Mouse (Mus musculus): ENCODE data around the gene Coq5. TPM values are rescaled to one million over a fixed set of nuclear protein-coding genes. Genes with fewer than 3 reads are reported as not detected.

Gene Coq5
- polyA plus RNA-seq, 1 experiment from 2014 or later, result 38.1 TPM

DNA sequence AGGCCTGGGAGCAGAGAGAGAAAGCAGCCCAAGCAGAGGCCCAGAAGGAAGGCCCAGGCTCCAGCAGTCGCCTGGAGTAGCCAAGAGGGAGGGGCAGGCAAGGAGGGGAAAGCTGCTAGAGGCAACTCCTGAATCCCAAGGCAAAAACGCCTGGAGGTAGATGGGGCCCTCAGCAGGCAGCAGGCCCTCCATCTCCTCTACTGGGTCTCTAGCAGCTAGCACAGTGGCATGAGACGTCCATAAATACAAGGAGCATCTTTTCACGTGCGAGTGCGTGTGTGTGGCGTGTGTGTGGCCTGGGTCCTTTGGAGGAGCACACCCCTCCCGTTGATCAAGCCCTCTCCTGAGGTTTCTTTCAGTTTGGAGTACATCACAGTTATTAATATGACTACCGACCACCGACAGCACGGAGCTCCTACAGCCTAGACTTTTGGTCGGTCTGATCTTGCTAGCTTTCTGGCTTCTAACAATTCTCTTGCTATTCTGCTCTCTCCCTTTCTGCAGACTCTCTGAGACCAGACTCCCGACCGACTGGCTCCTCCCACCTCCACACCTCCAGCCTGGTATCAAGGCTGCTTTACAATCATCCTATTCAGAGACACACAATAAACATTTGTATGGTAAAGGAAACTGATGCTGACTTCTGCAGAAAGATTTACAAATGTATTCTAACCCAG, 37.6 kb downstream of the Coq5 start:
- 0 out of 2 replicates have a peak overlapping the region, but pooled peaks have one; percentile 33 for H3K9ac ChIP-seq
- no peaks in the 10 kb centered on the region for H3K27me3 ChIP-seq
- no peaks in the 10 kb centered on the region for H3K9me3 ChIP-seq (replicated peaks)
- no peaks in the 10 kb centered on the region for H3K36me3 ChIP-seq
- H3K27ac ChIP-seq, result peak overlapping the region; percentile 64
- H3K4me2 ChIP-seq, result peak overlapping the region; percentile 4; the same call in 1 of the 2 replicates
- H3K4me1 ChIP-seq (replicated peaks), result peaks cover 61% of the 10 kb centered on the region
- no peak for ATAC-seq (ENCODE audit: low read depth)
- 31% methylated on average over 14 of the region's 14 CpGs for WGBS (ENCODE audit: insufficient replicate concordance)
- no peak for DNase-seq
- no peak overlapping the region for H3K4me3 ChIP-seq (replicated peaks)

DNA sequence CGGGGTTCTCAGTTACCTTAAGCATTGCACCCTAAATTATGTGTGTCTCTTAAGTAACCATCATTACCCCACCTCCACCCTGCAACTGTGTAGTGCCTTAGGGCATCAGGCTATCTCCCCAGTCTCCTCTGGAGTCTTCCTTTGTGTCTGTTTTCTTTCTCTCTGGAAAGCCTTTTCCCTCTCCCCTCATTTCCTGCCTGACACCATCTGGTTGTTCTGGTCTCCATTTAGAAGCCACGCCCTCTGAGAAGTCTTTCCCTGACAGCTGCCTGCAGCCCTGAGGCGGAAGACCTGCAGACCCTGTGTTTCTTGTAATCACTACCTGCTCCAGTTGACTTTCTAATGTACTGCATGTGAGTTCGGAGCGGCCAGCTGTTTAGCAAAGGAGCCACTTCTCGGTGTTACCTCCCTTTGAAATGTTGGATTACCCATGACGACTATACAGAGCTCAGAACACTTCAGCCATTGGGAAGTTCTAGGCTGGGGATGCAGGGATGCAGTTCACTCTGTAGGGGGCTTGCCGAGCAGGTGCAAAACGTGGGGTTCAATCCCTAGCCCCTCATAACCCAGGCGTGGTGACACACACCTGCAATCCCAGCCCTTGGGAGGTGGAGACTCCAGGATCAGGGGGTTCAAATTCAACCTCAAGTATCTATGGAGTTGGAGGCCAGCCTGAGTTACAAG, 38.3 kb downstream of the Coq5 start:
- Histone ChIP-seq H3K27me3 (no peaks in the 10 kb centered on the region), H3K36me3 (no peaks in the 10 kb centered on the region), H3K9ac (peak overlapping the region; percentile 33; the same call in 1 of the 2 replicates), H3K4me2 (peak overlapping the region; percentile 4), H3K4me1 (replicated peaks) (peaks cover 54% of the 10 kb centered on the region), H3K9me3 (replicated peaks) (no peaks in the 10 kb centered on the region), H3K27ac (peak overlapping the region; percentile 64), H3K4me3 (replicated peaks) (no peak overlapping the region)
- 17% methylated on average over 10 of the region's 10 CpGs for WGBS (ENCODE audit: insufficient replicate concordance)
- ATAC-seq (ENCODE audit: low read depth), result no peak
- no peak for DNase-seq

DNA sequence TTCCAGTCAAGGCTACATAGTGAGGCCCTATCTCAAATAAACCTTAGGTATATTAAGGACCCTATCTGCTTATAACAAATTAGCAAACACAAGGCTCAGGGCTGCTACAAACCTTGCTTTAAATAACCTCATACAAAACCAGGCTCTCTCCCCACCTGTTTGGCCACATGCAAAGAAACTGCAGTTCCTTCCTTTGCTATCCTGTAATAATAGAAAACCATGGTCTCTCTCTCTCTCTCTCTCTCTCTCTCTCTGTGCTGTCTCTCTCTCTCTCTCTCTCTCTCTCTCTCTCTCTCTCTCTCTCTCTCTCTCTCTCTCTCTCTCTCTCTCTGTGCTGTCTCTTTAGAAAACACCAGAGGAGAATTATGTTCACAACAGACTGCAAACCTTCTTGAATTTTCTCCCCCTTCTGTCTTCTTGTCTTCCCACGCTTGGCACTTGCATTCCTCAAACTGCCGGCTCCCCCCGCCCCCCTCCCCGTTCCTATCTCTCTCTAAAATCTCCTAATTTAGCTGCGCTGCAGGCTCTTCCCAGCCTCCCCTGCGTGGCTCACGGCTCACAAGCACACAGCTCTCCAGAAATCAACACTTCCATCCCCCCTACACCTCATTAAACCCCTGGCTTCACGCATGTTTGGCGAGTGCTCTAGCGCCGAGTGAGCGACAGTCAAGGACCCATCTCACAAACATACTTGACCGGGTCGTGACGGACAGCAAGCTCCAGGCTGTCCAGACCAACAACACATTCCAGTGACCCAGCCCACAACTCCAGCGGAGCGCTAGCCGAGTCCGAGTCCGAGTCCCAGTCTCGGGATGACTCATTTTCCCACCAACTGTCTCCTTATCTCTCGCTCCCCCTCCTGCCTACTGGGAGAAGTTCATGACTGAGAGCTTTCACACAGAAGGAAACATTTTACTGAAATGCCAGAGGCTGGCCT, 39.8 kb downstream of the Coq5 start:
- peak overlapping the region; percentile 56 for H3K4me3 ChIP-seq (replicated peaks)
- no peaks in the 10 kb centered on the region for H3K27me3 ChIP-seq
- H3K9ac ChIP-seq, result peak overlapping the region; percentile 76
- H3K27ac ChIP-seq, result peak overlapping the region; percentile 75
- peak; percentile 59 for DNase-seq
- H3K4me2 ChIP-seq, result peak overlapping the region; percentile 84
- no peaks in the 10 kb centered on the region for H3K36me3 ChIP-seq
- H3K9me3 ChIP-seq (replicated peaks), result no peaks in the 10 kb centered on the region
- ATAC-seq (ENCODE audit: low read depth), result peak; percentile 74
- peaks cover 39% of the 10 kb centered on the region for H3K4me1 ChIP-seq (replicated peaks)
- WGBS (ENCODE audit: insufficient replicate concordance), result under 1% methylated on average over 22 of the region's 22 CpGs

DNA sequence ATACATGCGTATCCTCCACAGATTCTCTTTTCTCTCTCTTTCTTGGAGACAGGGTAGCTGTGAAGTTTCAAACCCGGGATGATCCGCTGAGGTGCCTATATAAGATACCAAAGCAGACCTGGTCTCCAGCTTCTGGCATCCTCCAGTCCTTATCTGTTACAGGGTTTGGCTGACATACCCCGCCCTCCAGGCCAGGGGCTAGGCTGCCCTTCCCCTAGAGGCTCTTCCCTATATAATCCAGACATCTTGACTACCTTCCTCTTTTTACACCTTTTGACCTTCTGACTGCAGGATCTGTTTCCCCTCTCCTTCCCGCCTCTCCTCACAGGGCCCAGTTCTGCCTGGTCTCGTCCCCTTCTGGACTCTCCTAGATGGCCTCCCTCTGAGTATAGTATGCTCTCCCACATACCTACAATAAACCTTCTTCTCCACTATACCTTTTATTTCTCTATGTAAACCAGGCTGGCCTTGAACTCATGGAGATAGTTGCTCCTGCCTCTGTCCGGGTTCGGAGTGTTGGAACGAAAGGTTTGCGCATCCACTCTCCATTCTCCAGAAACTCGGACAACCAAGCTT, 46.9 kb downstream of the Coq5 start:
- Histone ChIP-seq H3K36me3 (peaks cover 22% of the 10 kb centered on the region), H3K9ac (peak overlapping the region; percentile 99), H3K27me3 (no peaks in the 10 kb centered on the region), H3K4me1 (replicated peaks) (peaks cover 53% of the 10 kb centered on the region), H3K4me3 (replicated peaks) (peak overlapping the region; percentile 96), H3K4me2 (peak overlapping the region; percentile 86), H3K9me3 (replicated peaks) (no peaks in the 10 kb centered on the region), H3K27ac (peak overlapping the region; percentile 95)
- ATAC-seq (ENCODE audit: low read depth) (peak; percentile 85), DNase-seq (peak; percentile 68)
- WGBS (ENCODE audit: insufficient replicate concordance), result 9% methylated on average over 11 of the region's 11 CpGs

DNA sequence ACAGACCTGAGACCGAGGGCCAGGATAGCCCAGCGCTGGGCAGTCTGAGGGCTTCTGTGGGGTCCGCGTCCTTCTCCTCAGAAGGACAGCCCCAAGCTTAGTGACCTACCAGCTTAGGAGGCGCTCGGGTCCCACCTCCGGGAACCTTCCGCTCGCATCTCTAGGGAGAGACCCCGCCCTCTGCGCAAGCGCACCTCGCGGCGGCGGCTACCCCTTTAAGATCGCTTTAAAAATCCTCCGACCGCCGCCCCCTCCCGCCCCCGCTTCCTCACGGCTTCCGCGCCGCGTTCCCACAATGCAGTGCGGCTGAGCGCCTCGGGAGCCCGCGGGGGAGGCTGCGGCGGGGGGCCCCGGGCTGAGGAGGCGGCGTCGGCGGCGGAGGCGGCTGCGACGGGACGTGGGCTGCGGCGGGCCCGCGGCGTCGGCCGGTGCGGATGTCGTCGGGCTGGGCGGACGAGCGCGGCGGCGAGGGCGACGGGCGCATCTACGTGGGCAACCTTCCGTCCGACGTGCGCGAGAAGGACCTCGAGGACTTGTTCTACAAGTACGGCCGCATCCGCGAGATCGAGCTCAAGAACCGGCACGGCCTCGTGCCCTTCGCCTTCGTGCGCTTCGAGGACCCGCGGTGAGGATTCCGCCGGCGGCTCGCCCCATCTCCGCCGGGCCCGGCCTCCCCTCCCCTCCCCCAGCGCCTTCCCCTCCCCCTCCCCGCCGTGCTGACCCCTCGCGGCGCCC, 47.6 kb downstream of the Coq5 start, which contains the start of gene Srsf9:
Gene Srsf9, plus strand, starts transcription at position 303 of the 735 bp plus-strand sequence.
- H3K4me3 ChIP-seq (replicated peaks), result peak within 1 kb of the TSS; percentile 96
- no peaks in the 10 kb centered on the region for H3K9me3 ChIP-seq (replicated peaks)
- H3K27ac ChIP-seq, result peak within 1 kb of the TSS; percentile 95
- peak; percentile 91 for DNase-seq
- peak within 1 kb of the TSS; percentile 86 for H3K4me2 ChIP-seq
- peaks cover 29% of the 10 kb centered on the region for H3K36me3 ChIP-seq
- peaks cover 60% of the 10 kb centered on the region for H3K4me1 ChIP-seq (replicated peaks)
- H3K27me3 ChIP-seq, result no peaks in the 10 kb centered on the region
- ATAC-seq (ENCODE audit: low read depth), result peak; percentile 88
- H3K9ac ChIP-seq, result peak within 1 kb of the TSS; percentile 99
- under 1% methylated on average over 88 of the region's 97 CpGs for WGBS (ENCODE audit: insufficient replicate concordance)

DNA sequence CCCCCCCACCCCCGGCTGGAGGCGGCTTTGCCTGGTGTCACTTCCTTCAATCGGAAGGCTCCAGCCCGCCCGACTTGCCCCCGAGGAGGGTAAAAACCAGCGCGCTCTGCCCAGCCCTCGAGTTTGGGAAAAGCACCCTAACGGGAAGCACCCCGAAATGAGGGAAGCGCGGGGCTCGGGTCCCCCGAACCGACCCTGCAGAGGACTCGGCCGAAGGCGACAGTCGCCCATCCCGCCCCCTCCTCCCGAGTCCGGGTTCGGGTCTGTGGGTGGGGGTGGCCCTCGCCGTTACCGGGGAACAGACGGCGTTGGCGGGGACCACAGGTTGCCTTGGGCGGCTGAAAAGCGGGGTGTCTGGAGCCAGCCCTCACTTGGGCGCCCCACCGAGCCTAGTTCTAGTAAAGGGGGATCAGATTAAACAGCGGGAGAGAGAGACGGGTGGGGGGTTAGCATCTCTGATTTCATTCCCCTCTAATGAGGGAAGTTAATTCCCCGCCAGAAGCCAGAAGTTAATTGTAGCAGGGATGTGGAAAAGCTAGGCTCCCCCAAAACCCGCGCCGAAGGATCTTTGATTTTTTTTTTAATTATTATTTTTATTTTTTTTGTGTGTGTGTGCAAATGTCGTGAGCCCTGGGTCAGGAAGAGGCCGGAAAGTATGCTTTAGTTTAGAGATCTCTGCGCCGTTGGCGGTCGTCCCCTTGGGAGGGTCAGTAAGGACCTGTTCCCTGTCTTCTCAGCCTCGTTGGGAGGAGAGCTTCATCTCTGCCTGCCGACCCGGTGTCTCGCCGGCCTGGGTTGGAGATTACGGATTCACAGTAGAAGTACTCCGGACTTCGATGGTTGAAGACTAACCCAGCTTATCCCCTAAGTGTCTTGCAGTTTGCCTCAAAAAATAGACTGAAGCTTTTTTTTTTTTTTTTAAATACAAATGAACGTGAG, 48.4 kb downstream of the Coq5 start:
- Histone ChIP-seq H3K4me3 (replicated peaks) (peak overlapping the region; percentile 96), H3K27me3 (no peaks in the 10 kb centered on the region), H3K36me3 (peaks cover 38% of the 10 kb centered on the region), H3K4me1 (replicated peaks) (peaks cover 68% of the 10 kb centered on the region), H3K9me3 (replicated peaks) (no peaks in the 10 kb centered on the region), H3K4me2 (peak overlapping the region; percentile 86), H3K9ac (peak overlapping the region; percentile 99), H3K27ac (peak overlapping the region; percentile 95)
- WGBS (ENCODE audit: insufficient replicate concordance), result 1% methylated on average over 53 of the region's 55 CpGs
- ATAC-seq (ENCODE audit: low read depth), result peak; percentile 3; the same call in 1 of the 2 replicates
- peak; percentile 24 for DNase-seq

DNA sequence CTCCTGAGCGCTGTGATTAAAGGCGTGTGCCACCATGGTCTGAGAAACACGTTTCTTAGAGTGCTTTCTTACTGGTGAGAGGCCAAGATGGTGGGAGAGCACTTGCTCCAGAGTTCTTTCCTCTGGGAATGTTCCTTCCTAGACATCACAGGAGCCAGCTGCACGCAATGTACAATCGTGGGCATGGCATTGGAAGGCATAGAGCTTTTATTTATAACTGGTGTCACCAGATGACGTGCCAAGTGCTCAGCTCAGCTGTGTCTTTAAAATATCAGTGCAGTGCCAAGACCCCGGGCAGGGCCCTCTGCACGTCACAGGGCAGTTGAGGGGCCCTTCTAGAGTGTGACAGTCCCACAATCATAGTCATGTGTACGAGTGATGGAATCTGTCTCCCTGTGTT, 51.5 kb downstream of the Coq5 start:
- Histone ChIP-seq H3K4me1 (replicated peaks) (peaks cover 81% of the 10 kb centered on the region), H3K36me3 (peaks cover 69% of the 10 kb centered on the region), H3K4me2 (no peak overlapping the region), H3K9me3 (replicated peaks) (no peaks in the 10 kb centered on the region), H3K27ac (peak overlapping the region; percentile 90), H3K4me3 (replicated peaks) (no peak overlapping the region), H3K27me3 (no peaks in the 10 kb centered on the region), H3K9ac (peak overlapping the region; percentile 15; the same call in 1 of the 2 replicates)
- no peak for ATAC-seq (ENCODE audit: low read depth)
- WGBS (ENCODE audit: insufficient replicate concordance), result 71% methylated on average over 9 of the region's 9 CpGs
- no peak for DNase-seq

DNA sequence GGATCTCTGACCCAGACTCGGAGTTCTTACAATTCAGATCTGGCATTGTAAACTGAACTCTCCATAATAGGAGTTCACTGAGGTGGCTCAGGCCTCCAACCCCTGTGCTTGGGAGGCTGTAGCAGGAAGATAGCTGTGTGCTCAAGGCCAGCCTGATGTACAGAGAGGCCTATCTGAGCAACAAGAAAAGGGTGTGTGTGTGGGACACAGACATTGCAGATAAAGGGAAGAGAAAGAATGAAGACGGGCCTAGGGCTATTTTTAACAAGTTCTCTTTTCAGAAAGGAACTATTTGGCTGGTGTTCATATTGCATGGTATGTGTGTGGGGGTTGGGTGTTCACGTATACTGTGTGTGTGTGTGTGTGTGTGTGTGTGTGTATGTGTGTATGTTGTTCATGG, 54.2 kb downstream of the Coq5 start:
- peak overlapping the region; percentile 67 for H3K9ac ChIP-seq
- no peaks in the 10 kb centered on the region for H3K27me3 ChIP-seq
- peaks cover 93% of the 10 kb centered on the region for H3K36me3 ChIP-seq
- peaks cover 91% of the 10 kb centered on the region for H3K4me1 ChIP-seq (replicated peaks)
- peak overlapping the region; percentile 90 for H3K27ac ChIP-seq
- peak overlapping the region; percentile 19 for H3K4me3 ChIP-seq (replicated peaks)
- peak overlapping the region; percentile 55 for H3K4me2 ChIP-seq
- WGBS (ENCODE audit: insufficient replicate concordance), result 26% methylated on average over 3 of the region's 3 CpGs
- H3K9me3 ChIP-seq (replicated peaks), result no peaks in the 10 kb centered on the region
- peak; percentile 99 for ATAC-seq (ENCODE audit: low read depth)
- DNase-seq, result peak; percentile 69

DNA sequence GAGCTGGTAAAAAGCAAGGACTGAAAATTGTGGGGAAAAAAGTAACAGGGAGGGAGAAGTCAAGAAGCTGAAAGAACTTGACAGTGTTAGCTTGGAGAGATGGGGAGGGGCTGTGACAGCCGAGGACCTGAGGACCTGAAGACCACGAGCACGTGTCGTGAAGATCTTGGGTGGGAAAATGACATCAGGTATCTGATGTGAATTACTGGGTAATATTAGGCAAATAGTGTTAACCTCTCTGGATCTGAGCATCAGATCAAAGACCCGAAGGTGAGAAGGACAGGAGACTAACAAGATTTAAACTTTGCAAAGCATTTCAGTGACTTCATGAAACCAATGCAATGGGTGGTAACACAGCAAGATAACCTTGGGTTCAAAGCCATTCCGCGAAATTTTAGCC, 60.5 kb downstream of the Coq5 start:
- Histone ChIP-seq H3K4me1 (replicated peaks) (peaks cover 67% of the 10 kb centered on the region), H3K27me3 (no peaks in the 10 kb centered on the region), H3K36me3 (peaks cover 63% of the 10 kb centered on the region), H3K27ac (peak overlapping the region; percentile 90; the same call in 1 of the 2 replicates), H3K4me2 (peak overlapping the region; percentile 85), H3K9ac (peak overlapping the region; percentile 94), H3K9me3 (replicated peaks) (no peaks in the 10 kb centered on the region), H3K4me3 (replicated peaks) (peak overlapping the region; percentile 88)
- ATAC-seq (ENCODE audit: low read depth) (no peak), DNase-seq (no peak)
- WGBS (ENCODE audit: insufficient replicate concordance), result 10% methylated on average over 7 of the region's 7 CpGs
